12 mouse cellular contexts compared by ENCODE assay signal in genomic region chr13:5779410-5779809, GRCm38 (mm10).
DNase-seq lines count a peak whose midpoint lies in the region; ATAC-seq and TF ChIP-seq lines count a peak whose summit lies in the region.
"Had no signal": no experiment of that assay in that cellular context is flagged by ENCODE, and none has a peak within 500 bp of the region (broad histone marks: within the 10 kb centered on the region; RNA-seq: fewer than 3 reads in every experiment).

No protein-coding gene starts in this region.

- WGBS in midbrain, embryonic 14.5 days = 34% methylated on average over 4 of the region's 4 CpGs
- 36% methylated on average over 4 of the region's 4 CpGs for WGBS in midbrain, embryonic 13.5 days
- 31% methylated on average over 4 of the region's 4 CpGs for WGBS in midbrain, postnatal 0 days

- peak; percentile 37 for DNase-seq in embryo, embryonic 10 days (ENCODE audit: low spot score)
- no peak for DNase-seq in embryo, embryonic 9.5 days (ENCODE audit: extremely low spot score)
- DNase-seq in midbrain, embryonic 14.5 days = peak; percentile 81
- DNase-seq in embryo, embryonic 10.5 days (ENCODE audit: low spot score) = peak; percentile 31
- peak; percentile 76 for DNase-seq in midbrain, postnatal 0 days (ENCODE audit: low spot score)
- no peak for DNase-seq in adrenal gland, adult 18-20 months (ENCODE audit: low spot score in 2 of 2)
- DNase-seq in cerebellum, postnatal 10 days = no peak
- DNase-seq: adrenal gland, adult 8-10 months; gastrocnemius, postnatal 36 days; layer of hippocampus, adult 9-11 months had no signal

- no peaks in the 10 kb centered on the region for H3K9me3 ChIP-seq in midbrain, embryonic 14.5 days (ENCODE audit: control insufficient read depth, low read length)
- no peaks in the 10 kb centered on the region for H3K9me3 ChIP-seq in midbrain, embryonic 13.5 days
- H3K9me3 ChIP-seq in midbrain, postnatal 0 days (ENCODE audit: low read length) = no peaks in the 10 kb centered on the region
- H3K9me3 ChIP-seq: embryonic facial prominence, embryonic 12.5 days had no signal

- no peaks in the 10 kb centered on the region for H3K27me3 ChIP-seq in midbrain, embryonic 14.5 days (ENCODE audit: control insufficient read depth, insufficient read depth, low read length)
- H3K27me3 ChIP-seq in midbrain, embryonic 13.5 days = no peaks in the 10 kb centered on the region
- no peaks in the 10 kb centered on the region for H3K27me3 ChIP-seq in midbrain, postnatal 0 days (ENCODE audit: insufficient read depth, low read length)
- H3K27me3 ChIP-seq: embryonic facial prominence, embryonic 12.5 days had no signal

- H3K36me3 ChIP-seq in midbrain, embryonic 14.5 days (ENCODE audit: control insufficient read depth, insufficient read depth, low read length) = no peaks in the 10 kb centered on the region
- H3K36me3 ChIP-seq in midbrain, embryonic 13.5 days = no peaks in the 10 kb centered on the region
- H3K36me3 ChIP-seq in midbrain, postnatal 0 days (ENCODE audit: insufficient read depth, low read length) = no peaks in the 10 kb centered on the region
- H3K36me3 ChIP-seq: embryonic facial prominence, embryonic 12.5 days had no signal

- no peak overlapping the region for H3K4me2 ChIP-seq in midbrain, embryonic 14.5 days (ENCODE audit: low read length)
- no peak overlapping the region for H3K4me2 ChIP-seq in midbrain, embryonic 13.5 days (replicated peaks)
- H3K4me2 ChIP-seq in midbrain, postnatal 0 days (ENCODE audit: low read depth, low read length, poor library complexity, severe bottlenecking) = no peak overlapping the region
- H3K4me2 ChIP-seq: embryonic facial prominence, embryonic 12.5 days had no signal

- ATAC-seq in midbrain, embryonic 14.5 days (ENCODE audit: low FRiP score, low TSS enrichment) = no peak
- no peak for ATAC-seq in midbrain, embryonic 13.5 days
- 0 out of 2 replicates have a peak, but pooled peaks have one; percentile 44 for ATAC-seq in midbrain, postnatal 0 days (ENCODE audit: low FRiP score)

- no peaks in the 10 kb centered on the region for H3K4me1 ChIP-seq in midbrain, embryonic 14.5 days (ENCODE audit: control insufficient read depth, insufficient read depth, low read length)
- H3K4me1 ChIP-seq in midbrain, embryonic 13.5 days (replicated peaks) = peaks cover 3% of the 10 kb centered on the region; the same call in 1 of the 2 replicates
- H3K4me1 ChIP-seq in midbrain, postnatal 0 days (ENCODE audit: insufficient read depth, low read length) = no peaks in the 10 kb centered on the region
- H3K4me1 ChIP-seq: embryonic facial prominence, embryonic 12.5 days had no signal

- TF ChIP-seq CTCF in midbrain, postnatal 0 days (IDR thresholded peaks at IDR 0.05) = no peak

- no peak overlapping the region for H3K27ac ChIP-seq in midbrain, embryonic 14.5 days (replicated peaks; ENCODE audit: low read depth, low read length)
- H3K27ac ChIP-seq in midbrain, embryonic 13.5 days = no peak overlapping the region
- no peak overlapping the region for H3K27ac ChIP-seq in midbrain, postnatal 0 days (ENCODE audit: low read depth, low read length)
- H3K27ac ChIP-seq: embryonic facial prominence, embryonic 12.5 days had no signal

- H3K4me3 ChIP-seq in midbrain, embryonic 14.5 days (replicated peaks; ENCODE audit: low read depth, low read length) = no peak overlapping the region
- H3K4me3 ChIP-seq in midbrain, embryonic 13.5 days (replicated peaks) = no peak overlapping the region
- no peak overlapping the region for H3K4me3 ChIP-seq in midbrain, postnatal 0 days (ENCODE audit: low read depth, low read length)
- H3K4me3 ChIP-seq: embryonic facial prominence, embryonic 12.5 days had no signal

- no peak overlapping the region for H3K9ac ChIP-seq in midbrain, embryonic 14.5 days (replicated peaks; ENCODE audit: low read length)
- no peak overlapping the region for H3K9ac ChIP-seq in midbrain, embryonic 13.5 days (replicated peaks)
- H3K9ac ChIP-seq in midbrain, postnatal 0 days (replicated peaks; ENCODE audit: low read length, poor library complexity, severe bottlenecking) = no peak overlapping the region
- H3K9ac ChIP-seq: embryonic facial prominence, embryonic 12.5 days had no signal

Comparison
In these comparisons a context has a peak if more than half of its experiments do, and no peak if none do; other contexts are left out.
1. DNase-seq: peak in embryo, embryonic 10 days (single experiment), midbrain, embryonic 14.5 days (single experiment), embryo, embryonic 10.5 days (single experiment) and midbrain, postnatal 0 days (single experiment); none in embryo, embryonic 9.5 days (single experiment), adrenal gland, adult 18-20 months (0 of 2) and cerebellum, postnatal 10 days (0 of 2).